ENCODE assay signal across 24 mouse cellular contexts in genomic region chr15:52179379-52179778, GRCm38 (mm10).
DNase-seq lines count a peak whose midpoint lies in the region; ATAC-seq and TF ChIP-seq lines count a peak whose summit lies in the region.
"Had no signal": no experiment of that assay in that cellular context is flagged by ENCODE, and none has a peak within 500 bp of the region (broad histone marks: within the 10 kb centered on the region; RNA-seq: fewer than 3 reads in every experiment).

No protein-coding gene starts in this region.

- no peak for TF ChIP-seq POLR2A in brain, embryonic 14.5 days (IDR thresholded peaks at IDR 0.05; ENCODE audit: borderline replicate concordance, extremely low read depth, insufficient read depth, insufficient read length, poor library complexity, severe bottlenecking)
- TF ChIP-seq POLR2A in thymus, adult 2 months (IDR thresholded peaks at IDR 0.05; ENCODE audit: control insufficient read depth, extremely low read depth, insufficient read depth, low read length, poor library complexity), result no peak

- no peaks in the 10 kb centered on the region for H3K27me3 ChIP-seq in midbrain, postnatal 0 days (ENCODE audit: insufficient read depth, low read length)
- H3K27me3 ChIP-seq in midbrain, embryonic 10.5 days (ENCODE audit: low read depth, poor library complexity, severe bottlenecking), result no peaks in the 10 kb centered on the region
- H3K27me3 ChIP-seq in thymus, adult 2 months (ENCODE audit: control insufficient read depth, insufficient read depth, low read length), result no peaks in the 10 kb centered on the region
- H3K27me3 ChIP-seq: embryonic facial prominence, embryonic 12.5 days; embryonic facial prominence, embryonic 15.5 days; hindbrain, embryonic 12.5 days; hindbrain, embryonic 15.5 days had no signal

- H3K4me2 ChIP-seq in midbrain, postnatal 0 days (ENCODE audit: low read depth, low read length, poor library complexity, severe bottlenecking), result no peak overlapping the region
- H3K4me2 ChIP-seq: embryonic facial prominence, embryonic 12.5 days; embryonic facial prominence, embryonic 15.5 days; heart, embryonic 11.5 days; hindbrain, embryonic 12.5 days; hindbrain, embryonic 15.5 days had no signal

- no peak overlapping the region for H3K4me3 ChIP-seq in midbrain, postnatal 0 days (ENCODE audit: low read depth, low read length)
- H3K4me3 ChIP-seq in midbrain, embryonic 10.5 days, result no peak overlapping the region
- H3K4me3 ChIP-seq in thymus, adult 2 months (ENCODE audit: control insufficient read depth, insufficient read depth, low read length), result no peak overlapping the region
- H3K4me3 ChIP-seq: embryonic facial prominence, embryonic 12.5 days; embryonic facial prominence, embryonic 15.5 days; hindbrain, embryonic 12.5 days; hindbrain, embryonic 15.5 days had no signal

- H3K9me3 ChIP-seq in midbrain, postnatal 0 days (ENCODE audit: low read length), result no peaks in the 10 kb centered on the region
- no peaks in the 10 kb centered on the region for H3K9me3 ChIP-seq in midbrain, embryonic 10.5 days (replicated peaks)
- H3K9me3 ChIP-seq: embryonic facial prominence, embryonic 12.5 days; embryonic facial prominence, embryonic 15.5 days; hindbrain, embryonic 12.5 days; hindbrain, embryonic 15.5 days had no signal

- 0 out of 2 replicates have a peak, but pooled peaks have one; percentile 54 for ATAC-seq in midbrain, postnatal 0 days (ENCODE audit: low FRiP score)
- ATAC-seq: activated CD4-positive, CD25-positive, alpha-beta regulatory T cell, adult 4 months; CD4-positive, CD25-positive, alpha-beta regulatory T cell, adult 4 months; forebrain, embryonic 14.5 days; forebrain, postnatal 0 days; inflammation-experienced regulatory T-cells, adult 6 months; intestine, embryonic 16.5 days had no signal

- no peaks in the 10 kb centered on the region for H3K4me1 ChIP-seq in midbrain, postnatal 0 days (ENCODE audit: insufficient read depth, low read length)
- no peaks in the 10 kb centered on the region for H3K4me1 ChIP-seq in midbrain, embryonic 10.5 days
- no peaks in the 10 kb centered on the region for H3K4me1 ChIP-seq in thymus, adult 2 months (replicated peaks; ENCODE audit: control insufficient read depth, insufficient read depth, low read length)
- H3K4me1 ChIP-seq: embryonic facial prominence, embryonic 12.5 days; embryonic facial prominence, embryonic 15.5 days; hindbrain, embryonic 12.5 days; hindbrain, embryonic 15.5 days had no signal

- DNase-seq in cerebellum, postnatal 14 days, result peak; percentile 56 to 62
- DNase-seq in cerebellum, adult 11 months, result no peak
- DNase-seq in left cerebral cortex, postnatal 4 days, result peak; percentile 45
- DNase-seq in left cerebral cortex, adult 18-20 months (ENCODE audit: low spot score in 2 of 2), result no peak
- DNase-seq in midbrain, postnatal 0 days (ENCODE audit: low spot score), result peak; percentile 30
- DNase-seq in midbrain, embryonic 10.5 days (ENCODE audit: low spot score), result no peak
- peak; percentile 47 for DNase-seq in brain, embryonic 14.5 days (ENCODE audit: low read depth)
- no peak for DNase-seq in thymus, adult 2 months
- DNase-seq: adrenal gland, adult 8-10 months; adrenal gland, postnatal 25 days; cerebellum, adult 9-10 months; forebrain, postnatal 0 days; gastrocnemius, postnatal 10 days; gastrocnemius, postnatal 36 days had no signal

- no peak overlapping the region for H3K27ac ChIP-seq in midbrain, postnatal 0 days (ENCODE audit: low read depth, low read length)
- no peak overlapping the region for H3K27ac ChIP-seq in midbrain, embryonic 10.5 days (replicated peaks)
- H3K27ac ChIP-seq in thymus, adult 2 months (ENCODE audit: control insufficient read depth, insufficient read depth, low read length), result no peak overlapping the region
- H3K27ac ChIP-seq: embryonic facial prominence, embryonic 12.5 days; embryonic facial prominence, embryonic 15.5 days; hindbrain, embryonic 12.5 days; hindbrain, embryonic 15.5 days had no signal

- H3K36me3 ChIP-seq in midbrain, postnatal 0 days (ENCODE audit: insufficient read depth, low read length), result no peaks in the 10 kb centered on the region
- no peaks in the 10 kb centered on the region for H3K36me3 ChIP-seq in midbrain, embryonic 10.5 days
- no peaks in the 10 kb centered on the region for H3K36me3 ChIP-seq in thymus, adult 2 months (ENCODE audit: control insufficient read depth, insufficient read depth, low read length)
- H3K36me3 ChIP-seq: embryonic facial prominence, embryonic 12.5 days; embryonic facial prominence, embryonic 15.5 days; hindbrain, embryonic 12.5 days; hindbrain, embryonic 15.5 days had no signal

- no peak for TF ChIP-seq CTCF in midbrain, postnatal 0 days (IDR thresholded peaks at IDR 0.05)
- no peak for TF ChIP-seq CTCF in brain, embryonic 14.5 days (IDR thresholded peaks at IDR 0.05; ENCODE audit: borderline replicate concordance, extremely low read depth, insufficient read depth, insufficient read length)
- TF ChIP-seq CTCF in thymus, adult 2 months (IDR thresholded peaks at IDR 0.05; ENCODE audit: borderline replicate concordance, control insufficient read depth, extremely low read depth, insufficient read depth, low read length, poor library complexity), result no peak

- intact Hi-C loops in left cerebral cortex, postnatal 4 days (cut with DNase I), result no loop called here

- no peak overlapping the region for H3K9ac ChIP-seq in midbrain, postnatal 0 days (replicated peaks; ENCODE audit: low read length, poor library complexity, severe bottlenecking)
- H3K9ac ChIP-seq: embryonic facial prominence, embryonic 12.5 days; embryonic facial prominence, embryonic 15.5 days; forebrain, postnatal 0 days; hindbrain, embryonic 12.5 days; hindbrain, embryonic 15.5 days had no signal

Comparison
In these comparisons a context has a peak if more than half of its experiments do, and no peak if none do; other contexts are left out.
1. DNase-seq: peak in cerebellum, postnatal 14 days (2 of 2), left cerebral cortex, postnatal 4 days (single experiment), midbrain, postnatal 0 days (single experiment) and brain, embryonic 14.5 days (single experiment); none in cerebellum, adult 11 months (single experiment), left cerebral cortex, adult 18-20 months (0 of 2), midbrain, embryonic 10.5 days (single experiment) and thymus, adult 2 months (single experiment).